Mouse (Mus musculus): ENCODE data around the gene 4930519G04Rik. TPM values are rescaled to one million over a fixed set of nuclear protein-coding genes. Genes with fewer than 3 reads are reported as not detected.
"Not testable (repeated sequence)": the region's sequence is repeated elsewhere in the genome, so short reads cannot be mapped to it uniquely, and the experiment has no call there.

The 4930519G04Rik gene
- polyA plus RNA-seq (2021): 0.04 TPM

GRCm38 (mm10) chr5:114853364-114853763 lies at the start of gene 4930519G04Rik:
Gene 4930519G04Rik, plus strand, starts transcription at chr5:114853664.
- CTCF ChIA-PET; ATAC-seq; H3K27me3 ChIP-seq; POLR2A ChIA-PET; DNase-seq (ENCODE audit: low read depth, low spot score): not testable (repeated sequence)
- in situ Hi-C loops (cut with MboI; ENCODE audit: low pct_unique_long_range_greater_than_20kb): loop anchor here (25.0 kb wide), 1 partner anchor 366 kb away; no protein-coding TSS in a partner anchor

- TF ChIP-seq CTCF (IDR thresholded peaks at IDR 0.05): no peak
- ATAC-seq: no peak
- ChIA-PET CTCF (interaction anchor here (1.3 to 2.9 kb wide), 6 partner anchors 9 to 136 kb away, joined by 3 to 8 read pairs (median 4); no protein-coding TSS in a partner anchor), POLR2A (interaction anchor here (0.9 kb wide), 1 partner anchor 22 kb away, joined by 3 read pairs; no protein-coding TSS in a partner anchor)
- in situ Hi-C loops (cut with MboI; ENCODE audit: low pct_unique_long_range_greater_than_20kb): no loop called here
- no peak for DNase-seq (ENCODE audit: low read depth, low spot score)
- H3K27me3 ChIP-seq: no peaks in the 10 kb centered on the region
Observed at GRCm38 (mm10) chr5:114804335-114804734, 49.1 kb upstream of the 4930519G04Rik start.

- in situ Hi-C loops (cut with MboI; ENCODE audit: low pct_unique_long_range_greater_than_20kb): no loop called here
- H3K27me3 ChIP-seq: no peaks in the 10 kb centered on the region
- ChIA-PET CTCF (interaction anchor here (1.0 to 2.9 kb wide), 7 partner anchors 10 to 136 kb away, joined by 3 to 8 read pairs (median 3); no protein-coding TSS in a partner anchor), POLR2A (interaction anchor here (0.9 kb wide), 1 partner anchor 23 kb away, joined by 3 read pairs; no protein-coding TSS in a partner anchor)
- DNase-seq (ENCODE audit: low read depth, low spot score) (no peak), ATAC-seq (no peak)
- no peak for TF ChIP-seq CTCF (IDR thresholded peaks at IDR 0.05)
Observed at GRCm38 (mm10) chr5:114804958-114805357, 48.5 kb upstream of the 4930519G04Rik start.

GRCm38 (mm10) chr5:114805436-114806350 lies 47.8 kb upstream of the 4930519G04Rik start:
- POLR2A ChIA-PET: no interaction called here
- ATAC-seq (no peak), DNase-seq (ENCODE audit: low read depth, low spot score) (no peak)
- CTCF ChIA-PET: interaction anchor here (1.0 to 2.9 kb wide), 5 partner anchors 11 to 137 kb away, joined by 3 to 8 read pairs (median 3); no protein-coding TSS in a partner anchor
- in situ Hi-C loops (cut with MboI; ENCODE audit: low pct_unique_long_range_greater_than_20kb): no loop called here
- no peaks in the 10 kb centered on the region for H3K27me3 ChIP-seq
- no peak for TF ChIP-seq CTCF (IDR thresholded peaks at IDR 0.05)

GRCm38 (mm10) chr5:114806636-114807035 lies 46.8 kb upstream of the 4930519G04Rik start:
- no peak for ATAC-seq
- ChIA-PET CTCF (interaction anchor here (0.6 kb wide), 1 partner anchor 197 kb away, joined by 3 read pairs; no protein-coding TSS in a partner anchor), POLR2A (no interaction called here)
- in situ Hi-C loops (cut with MboI; ENCODE audit: low pct_unique_long_range_greater_than_20kb): no loop called here
- TF ChIP-seq CTCF (IDR thresholded peaks at IDR 0.05): no peak
- H3K27me3 ChIP-seq: no peaks in the 10 kb centered on the region
- DNase-seq (ENCODE audit: low read depth, low spot score): no peak

GRCm38 (mm10) chr5:114807063-114807462 lies 46.4 kb upstream of the 4930519G04Rik start:
- no peak for TF ChIP-seq CTCF (IDR thresholded peaks at IDR 0.05)
- no peak for ATAC-seq
- in situ Hi-C loops (cut with MboI; ENCODE audit: low pct_unique_long_range_greater_than_20kb): no loop called here
- no peak for DNase-seq (ENCODE audit: low read depth, low spot score)
- POLR2A ChIA-PET: no interaction called here
- CTCF ChIA-PET: no interaction called here
- no peaks in the 10 kb centered on the region for H3K27me3 ChIP-seq

- ChIA-PET CTCF (no interaction called here), POLR2A (no interaction called here)
- no peaks in the 10 kb centered on the region for H3K27me3 ChIP-seq
- DNase-seq (ENCODE audit: low read depth, low spot score): no peak
- ATAC-seq: no peak
- in situ Hi-C loops (cut with MboI; ENCODE audit: low pct_unique_long_range_greater_than_20kb): no loop called here
- no peak for TF ChIP-seq CTCF (IDR thresholded peaks at IDR 0.05)
Observed at GRCm38 (mm10) chr5:114807468-114807867, 46.0 kb upstream of the 4930519G04Rik start.

- in situ Hi-C loops (cut with MboI; ENCODE audit: low pct_unique_long_range_greater_than_20kb): no loop called here
- TF ChIP-seq CTCF (IDR thresholded peaks at IDR 0.05): no peak
- ChIA-PET CTCF (no interaction called here), POLR2A (no interaction called here)
- no peaks in the 10 kb centered on the region for H3K27me3 ChIP-seq
- DNase-seq (ENCODE audit: low read depth, low spot score): no peak
- no peak for ATAC-seq
Observed at GRCm38 (mm10) chr5:114807893-114808292, 45.6 kb upstream of the 4930519G04Rik start.

- CTCF ChIA-PET: no interaction called here
- DNase-seq (ENCODE audit: low read depth, low spot score) (no peak), ATAC-seq (no peak)
- H3K27me3 ChIP-seq: no peaks in the 10 kb centered on the region
- no peak for TF ChIP-seq CTCF (IDR thresholded peaks at IDR 0.05)
- POLR2A ChIA-PET: no interaction called here
- in situ Hi-C loops (cut with MboI; ENCODE audit: low pct_unique_long_range_greater_than_20kb): no loop called here
Observed at GRCm38 (mm10) chr5:114808385-114808784, 45.1 kb upstream of the 4930519G04Rik start.

- ChIA-PET POLR2A (no interaction called here), CTCF (no interaction called here)
- TF ChIP-seq CTCF (IDR thresholded peaks at IDR 0.05): no peak
- DNase-seq (ENCODE audit: low read depth, low spot score) (no peak), ATAC-seq (no peak)
- in situ Hi-C loops (cut with MboI; ENCODE audit: low pct_unique_long_range_greater_than_20kb): no loop called here
- H3K27me3 ChIP-seq: no peaks in the 10 kb centered on the region
Observed at GRCm38 (mm10) chr5:114809181-114809756, 44.2 kb upstream of the 4930519G04Rik start.

- POLR2A ChIA-PET: no interaction called here
- no peak for DNase-seq (ENCODE audit: low read depth, low spot score)
- ATAC-seq: no peak
- CTCF ChIA-PET: no interaction called here
- in situ Hi-C loops (cut with MboI; ENCODE audit: low pct_unique_long_range_greater_than_20kb): no loop called here
- H3K27me3 ChIP-seq: no peaks in the 10 kb centered on the region
- TF ChIP-seq CTCF (IDR thresholded peaks at IDR 0.05): no peak
Observed at GRCm38 (mm10) chr5:114809826-114810225, 43.6 kb upstream of the 4930519G04Rik start.

Data from Patski (cell line).